8 mouse cellular contexts compared by ENCODE assay signal in genomic region chr9:14642251-14643021, GRCm38 (mm10). TPM values are rescaled to one million over a fixed set of nuclear protein-coding genes. Genes with fewer than 3 reads are reported as not detected.
DNase-seq lines count a peak whose midpoint lies in the region; ATAC-seq and TF ChIP-seq lines count a peak whose summit lies in the region.

No protein-coding gene starts in this region.

- no peaks in the 10 kb centered on the region for H3K9me3 ChIP-seq in liver, embryonic 16.5 days (replicated peaks; ENCODE audit: control insufficient read depth, low read length)
- no peaks in the 10 kb centered on the region for H3K9me3 ChIP-seq in liver, embryonic 12.5 days (replicated peaks)
- no peaks in the 10 kb centered on the region for H3K9me3 ChIP-seq in forebrain, postnatal 0 days (ENCODE audit: low read length)
- no peaks in the 10 kb centered on the region for H3K9me3 ChIP-seq in midbrain, embryonic 11.5 days (ENCODE audit: control insufficient read depth, low read length)

- no peak overlapping the region for H3K9ac ChIP-seq in liver, embryonic 16.5 days (ENCODE audit: low read depth, low read length)
- H3K9ac ChIP-seq in liver, embryonic 12.5 days = no peak overlapping the region
- no peak overlapping the region for H3K9ac ChIP-seq in forebrain, postnatal 0 days
- H3K9ac ChIP-seq in midbrain, embryonic 11.5 days (ENCODE audit: low read length) = no peak overlapping the region

- no peak for DNase-seq in forebrain, postnatal 0 days
- DNase-seq in kidney, adult 11 months = peak; percentile 22
- DNase-seq in midbrain, embryonic 11.5 days (ENCODE audit: low spot score, missing footprints) = peak; percentile 92
- no peak for DNase-seq in spleen, postnatal 10 days (ENCODE audit: low spot score in 2 of 2)
- DNase-seq in urinary bladder, postnatal 25 days (ENCODE audit: low spot score) = no peak
- no peak for DNase-seq in left cerebral cortex, adult 2 months (ENCODE audit: extremely low spot score in 1 of 2, low spot score in 2 of 2)

- peak overlapping the region; percentile 23; the same call in 1 of the 2 replicates for H3K27ac ChIP-seq in liver, embryonic 16.5 days (ENCODE audit: low read length)
- H3K27ac ChIP-seq in liver, embryonic 12.5 days = no peak overlapping the region
- H3K27ac ChIP-seq in forebrain, postnatal 0 days (ENCODE audit: low read depth, low read length) = peak overlapping the region; percentile 35; the same call in 1 of the 2 replicates
- peak overlapping the region; percentile 33; the same call in 1 of the 2 replicates for H3K27ac ChIP-seq in midbrain, embryonic 11.5 days (ENCODE audit: low read depth, low read length)
- H3K27ac ChIP-seq in left cerebral cortex, adult 2 months = no peak overlapping the region

- no peaks in the 10 kb centered on the region for H3K27me3 ChIP-seq in liver, embryonic 16.5 days (ENCODE audit: control insufficient read depth, insufficient read depth, low read depth, low read length)
- H3K27me3 ChIP-seq in liver, embryonic 12.5 days (replicated peaks) = peaks cover 16% of the 10 kb centered on the region; the same call in 1 of the 2 replicates
- no peaks in the 10 kb centered on the region for H3K27me3 ChIP-seq in forebrain, postnatal 0 days (ENCODE audit: insufficient read depth, low read length)
- H3K27me3 ChIP-seq in midbrain, embryonic 11.5 days (ENCODE audit: control insufficient read depth, insufficient read depth, low read length) = no peaks in the 10 kb centered on the region

- no peaks in the 10 kb centered on the region for H3K4me1 ChIP-seq in liver, embryonic 16.5 days (ENCODE audit: control insufficient read depth, low read depth, low read length)
- H3K4me1 ChIP-seq in liver, embryonic 12.5 days = no peaks in the 10 kb centered on the region; the same call in 1 of the 2 replicates
- H3K4me1 ChIP-seq in forebrain, postnatal 0 days (ENCODE audit: insufficient read depth) = no peaks in the 10 kb centered on the region
- peaks cover 19% of the 10 kb centered on the region for H3K4me1 ChIP-seq in midbrain, embryonic 11.5 days (ENCODE audit: control insufficient read depth, insufficient read depth, low read length)

- no peaks in the 10 kb centered on the region for H3K36me3 ChIP-seq in liver, embryonic 16.5 days (ENCODE audit: control insufficient read depth, insufficient read depth)
- H3K36me3 ChIP-seq in liver, embryonic 12.5 days = no peaks in the 10 kb centered on the region
- no peaks in the 10 kb centered on the region for H3K36me3 ChIP-seq in forebrain, postnatal 0 days (ENCODE audit: insufficient read depth)
- H3K36me3 ChIP-seq in midbrain, embryonic 11.5 days (ENCODE audit: control insufficient read depth, insufficient read depth, low read length) = no peaks in the 10 kb centered on the region

- no peak overlapping the region for H3K4me3 ChIP-seq in liver, embryonic 16.5 days (ENCODE audit: low read depth, low read length)
- H3K4me3 ChIP-seq in liver, embryonic 12.5 days = no peak overlapping the region
- no peak overlapping the region for H3K4me3 ChIP-seq in forebrain, postnatal 0 days (ENCODE audit: low read depth, low read length)
- no peak overlapping the region for H3K4me3 ChIP-seq in midbrain, embryonic 11.5 days (ENCODE audit: low read depth, low read length)
- H3K4me3 ChIP-seq in left cerebral cortex, adult 2 months = no peak overlapping the region

- no peak for TF ChIP-seq CTCF in forebrain, postnatal 0 days (IDR thresholded peaks at IDR 0.05; ENCODE audit: low read depth)
- TF ChIP-seq CTCF in left cerebral cortex, adult 2 months (IDR thresholded peaks at IDR 0.05) = no peak

- intact Hi-C loops in left cerebral cortex, adult 2 months (cut with DNase I) = no loop called here

- WGBS in liver, embryonic 16.5 days (ENCODE audit: insufficient replicate concordance) = 22% methylated on average over 5 of the region's 5 CpGs
- WGBS in liver, embryonic 12.5 days (ENCODE audit: insufficient replicate concordance) = 8% methylated on average over 5 of the region's 5 CpGs
- WGBS in forebrain, postnatal 0 days = 22% methylated on average over 5 of the region's 5 CpGs
- 14% methylated on average over 5 of the region's 5 CpGs for WGBS in midbrain, embryonic 11.5 days

- no peak for ATAC-seq in liver, embryonic 16.5 days (ENCODE audit: low read depth)
- no peak for ATAC-seq in liver, embryonic 12.5 days
- peak; percentile 54 for ATAC-seq in forebrain, postnatal 0 days
- ATAC-seq in midbrain, embryonic 11.5 days (ENCODE audit: low FRiP score) = peak; percentile 87

- H3K4me2 ChIP-seq in liver, embryonic 16.5 days (ENCODE audit: low read depth, low read length) = no peak overlapping the region
- no peak overlapping the region for H3K4me2 ChIP-seq in liver, embryonic 12.5 days
- no peak overlapping the region for H3K4me2 ChIP-seq in forebrain, postnatal 0 days (ENCODE audit: low read depth)
- H3K4me2 ChIP-seq in midbrain, embryonic 11.5 days = no peak overlapping the region

RNA-seq across cellular contexts. Expression of gene Amotl1, which starts 2.4 kb away (rescaled TPM):
- 1.7 and 2.4 TPM in 2 replicates for polyA plus RNA-seq in liver, embryonic 16.5 days (2015; fragmentation: Nextera tagmentation; extraction: Ambion mirVana)
- polyA plus RNA-seq in liver, embryonic 12.5 days (2016; fragmentation: Nextera tagmentation; extraction: Ambion mirVana) = 3.4 and 3.9 TPM in 2 replicates
- 21.8 and 31.4 TPM in 2 replicates for total RNA-seq in forebrain, postnatal 0 days (2014; rRNA removed)
- 3.1 and 5.2 TPM in 2 replicates for polyA plus RNA-seq in forebrain, postnatal 0 days (2015; fragmentation: Nextera tagmentation; extraction: Ambion mirVana)
- polyA plus RNA-seq in midbrain, embryonic 11.5 days (2014; fragmentation: Nextera tagmentation; extraction: Ambion mirVana) = 14.8 and 15.2 TPM in 2 replicates
- total RNA-seq in left cerebral cortex, adult 2 months (2021) = 10 to 100 TPM; 17.6 to 18.8 TPM

Comparison
In these comparisons a context has a peak if more than half of its experiments do, and no peak if none do; other contexts are left out.
1. H3K27ac ChIP-seq: peak in liver, embryonic 16.5 days (single experiment), forebrain, postnatal 0 days (single experiment) and midbrain, embryonic 11.5 days (single experiment); none in liver, embryonic 12.5 days (single experiment) and left cerebral cortex, adult 2 months (single experiment).
2. ATAC-seq: peak in forebrain, postnatal 0 days (single experiment) and midbrain, embryonic 11.5 days (single experiment); none in liver, embryonic 16.5 days (single experiment) and liver, embryonic 12.5 days (single experiment).
3. DNase-seq: peak in kidney, adult 11 months (single experiment) and midbrain, embryonic 11.5 days (single experiment); none in forebrain, postnatal 0 days (single experiment), spleen, postnatal 10 days (0 of 2), urinary bladder, postnatal 25 days (single experiment) and left cerebral cortex, adult 2 months (0 of 2).